ENCODE assay signal across 18 mouse cellular contexts in genomic region chr12:77054211-77054610, GRCm38 (mm10).
DNase-seq lines count a peak whose midpoint lies in the region; TF ChIP-seq lines count a peak whose summit lies in the region.
"Had no signal": no experiment of that assay in that cellular context is flagged by ENCODE, and none has a peak within 500 bp of the region (broad histone marks: within the 10 kb centered on the region; RNA-seq: fewer than 3 reads in every experiment).

No protein-coding gene starts in this region.

- no peak for TF ChIP-seq EP300 in MEL (IDR thresholded peaks at IDR 0.05; ENCODE audit: low read depth in 1 of 2, low read length in 2 of 2)

- H3K36me3 ChIP-seq in MEL (ENCODE audit: control insufficient read depth in 1 of 2, insufficient read depth in 2 of 2, low read length in 2 of 2): peaks cover 0 to 62% of the 10 kb centered on the region in 2 experiments; a peak in 2 of 4 replicates
- H3K36me3 ChIP-seq: embryonic facial prominence, embryonic 12.5 days; embryonic facial prominence, embryonic 15.5 days; hindbrain, embryonic 12.5 days; hindbrain, embryonic 15.5 days had no signal

- H3K79me2 ChIP-seq in MEL (ENCODE audit: control insufficient read depth, insufficient read depth, low read length, poor library complexity): no peaks in the 10 kb centered on the region

- H3K27ac ChIP-seq in MEL (ENCODE audit: control insufficient read depth, low read depth, low read length): peak overlapping the region; percentile 1; the same call in 1 of the 2 replicates
- H3K27ac ChIP-seq: embryonic facial prominence, embryonic 12.5 days; embryonic facial prominence, embryonic 15.5 days; gastrocnemius, adult 2 months; hindbrain, embryonic 12.5 days; hindbrain, embryonic 15.5 days had no signal

- H3K27me3 ChIP-seq in MEL (ENCODE audit: control insufficient read depth in 1 of 2, insufficient read depth in 2 of 2, low read length in 2 of 2): no peaks in the 10 kb centered on the region
- H3K27me3 ChIP-seq: hindbrain, embryonic 15.5 days had no signal

- no peaks in the 10 kb centered on the region for H3K9me3 ChIP-seq in MEL (replicated peaks; ENCODE audit: insufficient read depth, low read length)
- H3K9me3 ChIP-seq: embryonic facial prominence, embryonic 12.5 days; embryonic facial prominence, embryonic 15.5 days; hindbrain, embryonic 12.5 days; hindbrain, embryonic 15.5 days had no signal

- no peak for TF ChIP-seq RAD21 in MEL (IDR thresholded peaks at IDR 0.05; ENCODE audit: low read depth, low read length)

- DNase-seq in cerebellum, postnatal 25 days: peak; percentile 20 to 31
- DNase-seq in cerebellum, adult 11-12 months: no peak
- no peak for DNase-seq in MEL (ENCODE audit: low read depth, low spot score)
- peak; percentile 23 for DNase-seq in adipocyte (ENCODE audit: low spot score)
- no peak for DNase-seq in right cerebral cortex, postnatal 36 days (ENCODE audit: low spot score in 2 of 2)
- no peak for DNase-seq in lung, postnatal 25 days (ENCODE audit: low spot score)
- DNase-seq: adrenal gland, postnatal 10 days; adrenal gland, postnatal 36 days; cerebellum, adult 11 months; cerebellum, adult 9-11 months; forebrain, postnatal 0 days; gastrocnemius, adult 2 months; gastrocnemius, postnatal 14 days; heart, adult 11 months had no signal

- H3K4me1 ChIP-seq in MEL (ENCODE audit: control insufficient read depth in 1 of 2, insufficient read depth in 2 of 2, low read length in 2 of 2): peaks cover 54 to 67% of the 10 kb centered on the region in 2 experiments
- H3K4me1 ChIP-seq: embryonic facial prominence, embryonic 12.5 days; embryonic facial prominence, embryonic 15.5 days; hindbrain, embryonic 12.5 days; hindbrain, embryonic 15.5 days had no signal

- no peak overlapping the region for H3K4me3 ChIP-seq in MEL (ENCODE audit: control insufficient read depth in 1 of 2, insufficient read depth in 1 of 2, low read depth in 2 of 2, low read length in 2 of 2)
- H3K4me3 ChIP-seq: embryonic facial prominence, embryonic 12.5 days; embryonic facial prominence, embryonic 15.5 days; gastrocnemius, adult 2 months; hindbrain, embryonic 12.5 days; hindbrain, embryonic 15.5 days had no signal

- H3K9ac ChIP-seq in MEL (ENCODE audit: control insufficient read depth, low read depth, low read length, poor library complexity, severe bottlenecking): no peak overlapping the region; the same call in 1 of the 2 replicates
- H3K9ac ChIP-seq: embryonic facial prominence, embryonic 12.5 days; embryonic facial prominence, embryonic 15.5 days; forebrain, postnatal 0 days; hindbrain, embryonic 12.5 days; hindbrain, embryonic 15.5 days had no signal

- no peak for TF ChIP-seq CTCF in MEL (IDR thresholded peaks at IDR 0.05 in 2 of 3, conservative IDR thresholded peaks at IDR 0.05 in 1 of 3; ENCODE audit: control insufficient read depth in 1 of 3, insufficient read depth in 1 of 3, low read depth in 2 of 3, low read length in 3 of 3, poor library complexity in 1 of 3, severe bottlenecking in 1 of 3)

- TF ChIP-seq POLR2A in MEL (IDR thresholded peaks at IDR 0.05; ENCODE audit: control insufficient read depth in 1 of 2, insufficient read depth in 1 of 2, low read depth in 1 of 2, low read length in 2 of 2, poor library complexity in 1 of 2): no peak

TF ChIP-seq in MEL, 35 proteins besides CTCF, POLR2A, EP300 and RAD21:
- TF ChIP-seq GABPA (IDR thresholded peaks at IDR 0.05; ENCODE audit: low read depth, low read length): no peak

Comparison
In these comparisons a context has a peak if more than half of its experiments do, and no peak if none do; other contexts are left out.
1. DNase-seq: peak in cerebellum, postnatal 25 days (2 of 2) and adipocyte (single experiment); none in cerebellum, adult 11-12 months (single experiment), MEL (single experiment), right cerebral cortex, postnatal 36 days (0 of 2) and lung, postnatal 25 days (single experiment).